Mouse (Mus musculus) hindbrain, embryonic 12.5 days (tissue): ENCODE data around the gene Irf6. TPM values are rescaled to one million over a fixed set of nuclear protein-coding genes. Genes with fewer than 3 reads are reported as not detected.

ENCODE experiments used
- ATAC-seq: fragments of 200-750 bp; cut with Nextera tagmentation; 2 replicates; pipeline ENCODE4 v1.8.0; 2017; ENCODE audit warnings: moderate TSS enrichment; ENCODE audit not compliant: low FRiP score
- H3K27ac ChIP-seq: fragments of 300-500 bp; sonication (generic); 2 replicates; pipeline ENCODE4 v1.5.1; 2016; ENCODE audit warnings: mild to moderate bottlenecking
- H3K27me3 ChIP-seq: fragments of 300-500 bp; sonication (generic); 2 replicates; pipeline ENCODE4 v1.6.1; 2016; ENCODE audit warnings: mild to moderate bottlenecking
- H3K36me3 ChIP-seq: fragments of 300-500 bp; sonication (generic); 2 replicates; pipeline ENCODE4 v1.6.1; 2016; ENCODE audit warnings: mild to moderate bottlenecking
- H3K4me1 ChIP-seq: fragments of 300-500 bp; sonication (generic); 2 replicates; pipeline ENCODE4 v1.6.1; 2016
- H3K4me2 ChIP-seq: fragments of 300-500 bp; sonication (generic); replicated peaks from 2 replicates; pipeline ENCODE4 v1.6.1; 2016; ENCODE audit warnings: mild to moderate bottlenecking
- H3K4me3 ChIP-seq: fragments of 300-500 bp; sonication (generic); 2 replicates; pipeline ENCODE4 v1.5.1; 2016; ENCODE audit warnings: mild to moderate bottlenecking
- H3K9ac ChIP-seq: fragments of 300-500 bp; sonication (generic); 2 replicates; pipeline ENCODE4 v1.6.1; 2016; ENCODE audit warnings: mild to moderate bottlenecking, moderate library complexity
- H3K9me3 ChIP-seq: fragments of 300-500 bp; sonication (generic); replicated peaks from 2 replicates; pipeline ENCODE4 v1.6.1; 2016; ENCODE audit warnings: mild to moderate bottlenecking
- WGBS: fragments of 180-500 bp; shearing (Covaris S2); methylation state at CpG from one replicate; pipeline ENCODE4 v1.1.7; 2016; 5-methylcytosine and 5-hydroxymethylcytosine counted together
- polyA plus RNA-seq: library from polyadenylated mRNA; unstranded; fragments of >200 nt; fragmentation: Nextera tagmentation; extraction: Ambion mirVana; gene quantifications from 2 replicates; pipeline ENCODE4 v1.2.1, GENCODE M21; 2016

The Irf6 gene
- 3.0 and 3.5 TPM in 2 replicates for polyA plus RNA-seq

- ATAC-seq, result peak; percentile 64
- Histone ChIP-seq H3K4me3 (peak within 1 kb of the TSS; percentile 25), H3K4me1 (peaks cover 8% of the 10 kb centered on the region; the same call in 1 of the 2 replicates), H3K9ac (peak within 1 kb of the TSS; percentile 1; the same call in 1 of the 2 replicates), H3K27me3 (peaks cover 58% of the 10 kb centered on the region), H3K9me3 (no peaks in the 10 kb centered on the region), H3K4me2 (peak within 1 kb of the TSS; percentile 47), H3K27ac (no peak within 1 kb of the TSS), H3K36me3 (no peaks in the 10 kb centered on the region)
- 1% methylated on average over 30 of the region's 30 CpGs for WGBS
These were observed at the start of gene Irf6 for GRCm38 (mm10) chr1:193152872-193153271. TSS of gene Irf6 (plus strand) at chr1:193153111.

DNA sequence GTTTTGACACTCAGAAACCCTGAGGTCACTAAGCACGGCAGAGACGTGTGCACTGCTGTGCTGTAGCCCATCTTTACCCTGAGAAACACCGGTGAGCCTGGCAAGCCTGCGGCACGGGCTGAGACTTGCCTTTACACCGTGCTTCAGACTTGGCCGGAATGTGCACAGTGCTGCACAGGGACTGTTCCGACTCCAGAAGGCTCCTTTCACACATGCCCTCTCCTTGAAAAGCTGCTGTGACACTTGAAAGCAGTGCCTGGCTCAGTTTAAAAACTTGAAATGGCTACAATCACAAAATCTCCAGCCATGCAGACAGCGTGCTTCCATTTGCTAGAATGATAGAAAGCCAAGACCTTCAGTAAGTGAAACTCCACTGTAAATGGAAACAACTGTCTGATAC lies 40.8 kb upstream of the Irf6 start:
- ATAC-seq, result no peak
- Histone ChIP-seq H3K27ac (no peak overlapping the region), H3K4me1 (no peaks in the 10 kb centered on the region), H3K9me3 (no peaks in the 10 kb centered on the region), H3K9ac (no peak overlapping the region), H3K4me3 (no peak overlapping the region), H3K36me3 (peaks cover 98% of the 10 kb centered on the region), H3K4me2 (no peak overlapping the region), H3K27me3 (no peaks in the 10 kb centered on the region)
- 95% methylated on average over 9 of the region's 9 CpGs for WGBS

GRCm38 (mm10) chr1:193122793-193123192 lies 30.1 kb upstream of the Irf6 start:
- H3K9me3 ChIP-seq, result no peaks in the 10 kb centered on the region
- H3K9ac ChIP-seq, result no peak overlapping the region
- no peaks in the 10 kb centered on the region for H3K27me3 ChIP-seq
- H3K4me3 ChIP-seq, result no peak overlapping the region
- WGBS, result 98% methylated on average over 7 of the region's 7 CpGs
- peaks cover 83% of the 10 kb centered on the region for H3K36me3 ChIP-seq
- H3K27ac ChIP-seq, result no peak overlapping the region
- no peak overlapping the region for H3K4me2 ChIP-seq
- no peak for ATAC-seq
- no peaks in the 10 kb centered on the region for H3K4me1 ChIP-seq

DNA sequence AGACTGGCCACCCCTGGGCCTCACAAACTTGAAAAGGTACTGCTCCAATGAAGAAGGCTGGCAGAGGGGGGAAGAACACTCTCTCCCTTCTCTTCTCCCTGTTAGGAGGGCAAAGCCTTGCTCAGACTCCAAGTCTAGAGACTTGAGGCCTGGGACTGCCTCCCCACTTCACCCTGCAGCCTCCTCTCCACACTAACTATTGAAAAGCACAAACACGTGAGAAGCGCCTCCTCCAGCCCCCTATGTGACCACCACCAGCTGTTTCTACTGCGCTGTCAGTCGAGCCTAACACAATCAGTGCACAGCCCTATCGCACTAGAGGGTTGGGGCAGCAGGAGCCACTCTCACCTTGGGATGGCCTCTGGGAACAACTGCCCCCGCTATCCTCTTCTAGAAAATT lies 29.6 kb upstream of the Irf6 start:
- Histone ChIP-seq H3K27me3 (no peaks in the 10 kb centered on the region), H3K9ac (no peak overlapping the region), H3K36me3 (peaks cover 83% of the 10 kb centered on the region), H3K27ac (no peak overlapping the region), H3K4me3 (no peak overlapping the region), H3K4me1 (0 out of 2 replicates have a peak, but pooled peaks cover 4% of the 10 kb centered on the region), H3K4me2 (no peak overlapping the region), H3K9me3 (no peaks in the 10 kb centered on the region)
- no peak for ATAC-seq
- WGBS, result 93% methylated on average over 6 of the region's 6 CpGs

GRCm38 (mm10) chr1:193125835-193126234 lies 27.1 kb upstream of the Irf6 start:
- H3K27me3 ChIP-seq, result no peaks in the 10 kb centered on the region
- H3K27ac ChIP-seq, result no peak overlapping the region
- peaks cover 12% of the 10 kb centered on the region for H3K4me1 ChIP-seq
- no peak overlapping the region for H3K4me3 ChIP-seq
- no peaks in the 10 kb centered on the region for H3K9me3 ChIP-seq
- no peak overlapping the region for H3K9ac ChIP-seq
- 85% methylated on average over 4 of the region's 4 CpGs for WGBS
- H3K36me3 ChIP-seq, result peaks cover 59% of the 10 kb centered on the region
- ATAC-seq, result no peak
- no peak overlapping the region for H3K4me2 ChIP-seq

DNA sequence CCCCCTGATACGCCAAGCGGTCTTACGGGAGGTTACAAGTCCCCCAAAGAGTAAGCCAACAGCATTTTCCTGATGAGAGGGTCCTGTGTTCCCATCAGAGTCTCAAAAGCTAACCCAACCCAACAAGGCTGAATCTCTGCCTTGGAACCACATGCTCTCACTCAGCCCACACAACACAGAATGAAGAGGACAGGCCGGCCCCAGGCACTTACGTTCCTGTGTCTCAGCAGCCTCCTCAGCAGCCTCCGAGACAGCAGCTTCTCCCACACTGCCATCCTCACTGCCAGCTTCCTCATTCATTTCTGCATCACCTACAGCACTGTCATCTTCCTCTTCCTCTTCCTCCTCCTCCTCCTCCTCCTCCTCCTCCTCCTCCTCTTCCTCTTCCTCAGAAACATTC lies 24.9 kb upstream of the Irf6 start:
- Histone ChIP-seq H3K9ac (no peak overlapping the region), H3K9me3 (no peaks in the 10 kb centered on the region), H3K27me3 (no peaks in the 10 kb centered on the region), H3K4me3 (no peak overlapping the region), H3K4me2 (no peak overlapping the region), H3K27ac (no peak overlapping the region), H3K36me3 (peaks cover 37% of the 10 kb centered on the region), H3K4me1 (peaks cover 12% of the 10 kb centered on the region)
- 93% methylated on average over 6 of the region's 6 CpGs for WGBS
- ATAC-seq, result no peak

- no peak for ATAC-seq
- H3K4me2 ChIP-seq, result peak overlapping the region; percentile 67
- peak overlapping the region; percentile 81 for H3K9ac ChIP-seq
- H3K4me1 ChIP-seq, result peaks cover 12% of the 10 kb centered on the region
- H3K27me3 ChIP-seq, result no peaks in the 10 kb centered on the region
- no peaks in the 10 kb centered on the region for H3K9me3 ChIP-seq
- peaks cover 25% of the 10 kb centered on the region for H3K36me3 ChIP-seq
- H3K4me3 ChIP-seq, result peak overlapping the region; percentile 94
- no peak overlapping the region for H3K27ac ChIP-seq
- WGBS, result 27% methylated on average over 5 of the region's 5 CpGs
These were observed 23.6 kb upstream of the Irf6 start for GRCm38 (mm10) chr1:193129321-193129720.

DNA sequence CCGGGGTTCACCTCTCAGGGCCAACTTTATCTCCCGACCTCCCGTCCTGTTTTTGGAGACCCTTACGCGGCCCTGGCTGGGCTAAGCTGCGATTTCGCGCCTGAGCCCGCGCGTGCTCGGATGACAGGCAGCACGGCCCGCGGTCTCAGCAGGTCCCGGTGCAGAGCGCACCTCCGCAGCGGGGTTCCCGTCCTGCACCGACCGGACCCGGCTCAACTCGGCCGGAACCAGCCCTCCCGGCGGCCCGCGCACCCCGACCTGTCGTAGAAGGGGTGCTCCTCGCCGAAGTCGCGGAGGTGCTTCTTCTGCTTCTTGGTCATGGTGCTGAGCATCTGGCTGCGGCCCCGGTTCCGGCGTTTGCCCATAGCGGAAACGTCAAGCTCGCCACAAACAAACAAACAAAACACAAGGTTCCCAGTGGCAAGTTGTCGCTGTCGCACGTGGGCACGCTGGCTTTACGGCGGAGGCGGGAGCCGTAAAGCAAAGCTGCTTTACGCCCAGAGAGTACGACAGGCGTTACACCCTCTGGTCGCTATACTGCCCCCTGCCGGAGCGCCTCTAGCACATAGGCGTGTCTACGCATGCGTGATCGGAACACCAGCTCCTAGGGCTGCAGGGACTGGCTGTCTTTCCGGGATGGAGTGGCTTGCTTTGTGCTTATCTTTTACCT lies 23.0 kb upstream of the Irf6 start, which contains the start of gene Diexf:
TSS of gene Diexf (minus strand) at position 487 of the 670 bp plus-strand sequence.
- WGBS, result under 1% methylated on average over 61 of the region's 61 CpGs
- Histone ChIP-seq H3K9me3 (no peaks in the 10 kb centered on the region), H3K36me3 (peaks cover 21% of the 10 kb centered on the region), H3K4me2 (peak within 1 kb of the TSS; percentile 67), H3K27me3 (no peaks in the 10 kb centered on the region), H3K9ac (peak within 1 kb of the TSS; percentile 81), H3K4me1 (peaks cover 12% of the 10 kb centered on the region), H3K4me3 (peak within 1 kb of the TSS; percentile 94), H3K27ac (peak within 1 kb of the TSS; percentile 58)
- ATAC-seq, result peak; percentile 94

GRCm38 (mm10) chr1:193130456-193130825 lies 22.5 kb upstream of the Irf6 start:
- Histone ChIP-seq H3K4me1 (peaks cover 12% of the 10 kb centered on the region), H3K27ac (peak overlapping the region; percentile 58), H3K36me3 (peaks cover 21% of the 10 kb centered on the region), H3K27me3 (no peaks in the 10 kb centered on the region), H3K4me2 (peak overlapping the region; percentile 67), H3K4me3 (peak overlapping the region; percentile 94), H3K9me3 (no peaks in the 10 kb centered on the region), H3K9ac (peak overlapping the region; percentile 52; the same call in 1 of the 2 replicates)
- peak; percentile 64 for ATAC-seq
- 26% methylated on average over 11 of the region's 11 CpGs for WGBS

- Histone ChIP-seq H3K4me2 (peak overlapping the region; percentile 67), H3K9me3 (no peaks in the 10 kb centered on the region), H3K36me3 (peaks cover 21% of the 10 kb centered on the region), H3K9ac (peak overlapping the region; percentile 52; the same call in 1 of the 2 replicates), H3K4me1 (peaks cover 12% of the 10 kb centered on the region), H3K4me3 (0 out of 2 replicates have a peak overlapping the region, but pooled peaks have one; percentile 94), H3K27me3 (no peaks in the 10 kb centered on the region), H3K27ac (0 out of 2 replicates have a peak overlapping the region, but pooled peaks have one; percentile 58)
- peak; percentile 30 for ATAC-seq
- WGBS, result 87% methylated on average over 8 of the region's 8 CpGs
These were observed 22.1 kb upstream of the Irf6 start for GRCm38 (mm10) chr1:193130839-193131238.

- H3K9me3 ChIP-seq, result no peaks in the 10 kb centered on the region
- H3K36me3 ChIP-seq, result peaks cover 19% of the 10 kb centered on the region
- no peaks in the 10 kb centered on the region for H3K27me3 ChIP-seq
- H3K4me1 ChIP-seq, result peaks cover 12% of the 10 kb centered on the region
- no peak for ATAC-seq
- no peak overlapping the region for H3K4me2 ChIP-seq
- WGBS, result 85% methylated on average over 6 of the region's 6 CpGs
- H3K27ac ChIP-seq, result no peak overlapping the region
- no peak overlapping the region for H3K9ac ChIP-seq
- no peak overlapping the region for H3K4me3 ChIP-seq
These were observed 21.5 kb upstream of the Irf6 start for GRCm38 (mm10) chr1:193131311-193131948.

- Histone ChIP-seq H3K4me1 (peaks cover 12% of the 10 kb centered on the region), H3K9ac (no peak overlapping the region), H3K36me3 (peaks cover 9% of the 10 kb centered on the region), H3K9me3 (no peaks in the 10 kb centered on the region), H3K4me2 (no peak overlapping the region), H3K27me3 (peaks cover 2% of the 10 kb centered on the region; the same call in 1 of the 2 replicates), H3K27ac (no peak overlapping the region), H3K4me3 (no peak overlapping the region)
- ATAC-seq, result no peak
These were observed 20.5 kb upstream of the Irf6 start for GRCm38 (mm10) chr1:193132385-193132784.
